Mouse (Mus musculus) testis, adult 2 months (tissue): Measurements from ENCODE around the gene Fhad1.

Experiments
- CTCF ChIP-seq: fragments of 200-500 bp; IDR thresholded peaks from 2 replicates; pipeline ENCODE4 v1.5.1; 2012; ENCODE audit warnings: low read depth, mild to moderate bottlenecking, inconsistent platforms, low read length, moderate library complexity; ENCODE audit not compliant: control insufficient read depth, insufficient read depth, insufficient replicate concordance
- POLR2A ChIP-seq: fragments of 200-500 bp; IDR thresholded peaks from 2 replicates; pipeline ENCODE4 v1.6.1; 2012; ENCODE audit warnings: low read depth, mild to moderate bottlenecking, inconsistent platforms, low read length, moderate library complexity; ENCODE audit not compliant: control insufficient read depth

- TF ChIP-seq CTCF (no peak), POLR2A (no peak)
Measured at GRCm38 (mm10) chr4:141879074-141879473, 135.8 kb downstream of the Fhad1 start.
